Mouse (Mus musculus) urinary bladder, postnatal 4 days (tissue): ENCODE measurements around the gene Auts2.

Experiments used
- DNase-seq, 2 experiments: peaks; one replicate each; pipeline ENCODE4 v3.0.0; 2021 to 2022; ENCODE audit warnings: low spot score in 2 of 2

Gene Auts2

DNA sequence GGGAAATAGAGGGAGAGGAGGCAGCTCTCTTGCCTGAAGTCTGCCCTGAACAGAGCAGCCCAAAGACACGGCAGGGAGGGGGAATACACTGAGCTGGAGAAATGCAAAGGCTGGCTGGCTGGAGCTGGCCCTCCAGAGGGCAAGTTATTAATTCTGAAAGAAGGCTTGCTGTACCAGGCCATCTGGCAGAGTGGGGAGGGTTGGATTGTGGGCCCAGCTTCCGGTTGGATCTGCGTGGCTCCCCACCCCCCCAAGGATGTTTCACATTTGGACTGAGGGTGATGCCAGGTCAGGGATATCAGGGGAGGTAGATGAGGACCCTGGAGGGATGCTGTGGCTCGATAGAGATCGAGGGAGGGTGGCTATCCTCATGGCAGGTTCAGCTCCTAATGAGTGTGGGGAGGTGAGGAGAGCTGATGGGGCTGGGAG is 968.0 kb downstream of the Auts2 start:
- no peak for DNase-seq

DNA sequence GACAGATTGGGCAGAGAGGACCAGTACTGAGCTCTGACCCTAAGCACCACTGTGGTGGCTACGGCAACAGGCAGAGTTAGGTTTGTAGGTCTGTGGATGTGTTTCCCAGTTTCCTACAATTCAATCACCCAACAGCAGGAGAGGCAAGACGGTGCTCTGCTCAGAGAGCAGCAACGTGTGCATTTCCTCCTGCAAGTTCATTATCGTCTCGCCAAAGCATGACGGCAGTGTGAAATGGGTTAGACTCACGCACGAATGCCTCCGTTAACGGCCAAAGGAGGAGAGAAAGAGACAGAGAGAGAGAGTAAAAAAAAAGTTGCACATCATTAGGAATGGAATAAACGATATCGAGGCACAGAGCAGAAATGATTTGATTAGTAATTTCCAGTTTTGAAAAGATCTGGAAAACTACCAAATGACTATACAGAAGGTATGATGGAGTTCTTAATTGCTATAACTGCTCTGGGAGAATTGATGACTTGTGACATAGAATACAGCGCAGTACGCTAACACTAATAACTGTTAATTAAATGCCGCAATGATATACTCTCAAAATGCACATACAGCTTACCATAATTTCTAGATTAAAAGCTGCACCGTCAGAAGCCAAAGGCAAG is 968.6 kb downstream of the Auts2 start:
- DNase-seq = no peak

DNA sequence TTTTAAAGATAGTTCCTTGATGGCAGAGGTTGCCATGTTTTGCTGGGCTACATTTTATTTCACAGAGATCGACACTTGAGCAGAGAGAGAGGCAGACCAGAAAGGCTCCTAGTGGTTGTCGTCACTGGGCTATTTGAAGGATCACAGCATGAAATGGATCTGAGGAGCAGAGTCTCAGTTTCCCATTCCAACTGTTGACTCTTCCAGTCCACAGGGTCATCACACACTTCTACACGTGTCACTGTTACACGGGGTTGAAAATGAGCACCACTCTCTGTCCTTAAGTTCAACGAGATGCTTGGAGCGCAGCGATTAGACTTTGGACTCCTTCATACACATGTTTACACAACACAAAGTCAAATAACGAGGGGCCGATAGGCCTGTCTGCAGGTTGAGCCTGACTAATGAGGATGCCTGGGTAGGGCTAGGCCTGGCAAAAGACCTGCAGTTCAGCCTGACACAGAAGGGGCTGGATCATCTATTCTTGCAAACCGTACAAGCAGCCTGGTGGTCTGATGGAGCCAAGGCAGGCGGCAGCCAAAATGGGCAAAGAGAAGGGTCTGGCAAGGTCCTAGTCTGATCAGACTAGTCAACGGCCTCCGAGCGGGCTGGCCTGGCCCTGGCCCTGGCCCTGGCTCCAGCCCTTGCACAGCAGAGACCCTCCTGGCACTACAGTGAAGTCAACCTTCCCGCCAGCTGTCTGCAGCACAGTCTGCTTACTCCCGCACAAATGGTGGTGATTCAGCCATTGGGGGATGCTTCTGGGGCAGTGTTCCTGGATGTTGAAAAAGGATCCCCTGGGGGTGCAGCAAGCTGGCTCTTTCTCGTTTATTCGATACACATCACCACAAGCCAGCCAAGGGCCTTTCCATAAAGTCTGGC is 969.6 kb downstream of the Auts2 start:
- DNase-seq = no peak

DNA sequence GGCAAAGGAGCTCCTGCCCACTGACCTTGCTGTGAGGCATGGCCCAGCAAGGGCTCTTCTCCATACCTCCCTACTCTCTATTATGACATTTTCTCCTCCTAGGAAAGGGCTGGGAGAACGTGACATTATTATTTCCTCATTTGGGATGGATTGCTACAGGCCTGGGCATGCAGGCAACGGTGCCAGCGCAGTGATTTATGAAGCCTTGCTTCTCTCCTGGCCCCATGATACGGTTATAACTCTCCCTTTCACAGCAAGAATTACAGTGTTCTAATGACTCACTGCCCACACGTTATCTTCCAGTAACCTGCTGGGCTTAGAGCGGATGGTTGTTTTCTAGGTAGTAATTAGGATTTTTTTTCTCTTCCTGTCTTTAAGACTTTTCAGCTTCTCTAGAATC is 977.1 kb downstream of the Auts2 start:
- peak in 1 of 2 experiments; percentile 31 for DNase-seq

- no peak for DNase-seq
These were observed 979.4 kb downstream of the Auts2 start for GRCm38 (mm10) chr5:131563630-131564252.

DNA sequence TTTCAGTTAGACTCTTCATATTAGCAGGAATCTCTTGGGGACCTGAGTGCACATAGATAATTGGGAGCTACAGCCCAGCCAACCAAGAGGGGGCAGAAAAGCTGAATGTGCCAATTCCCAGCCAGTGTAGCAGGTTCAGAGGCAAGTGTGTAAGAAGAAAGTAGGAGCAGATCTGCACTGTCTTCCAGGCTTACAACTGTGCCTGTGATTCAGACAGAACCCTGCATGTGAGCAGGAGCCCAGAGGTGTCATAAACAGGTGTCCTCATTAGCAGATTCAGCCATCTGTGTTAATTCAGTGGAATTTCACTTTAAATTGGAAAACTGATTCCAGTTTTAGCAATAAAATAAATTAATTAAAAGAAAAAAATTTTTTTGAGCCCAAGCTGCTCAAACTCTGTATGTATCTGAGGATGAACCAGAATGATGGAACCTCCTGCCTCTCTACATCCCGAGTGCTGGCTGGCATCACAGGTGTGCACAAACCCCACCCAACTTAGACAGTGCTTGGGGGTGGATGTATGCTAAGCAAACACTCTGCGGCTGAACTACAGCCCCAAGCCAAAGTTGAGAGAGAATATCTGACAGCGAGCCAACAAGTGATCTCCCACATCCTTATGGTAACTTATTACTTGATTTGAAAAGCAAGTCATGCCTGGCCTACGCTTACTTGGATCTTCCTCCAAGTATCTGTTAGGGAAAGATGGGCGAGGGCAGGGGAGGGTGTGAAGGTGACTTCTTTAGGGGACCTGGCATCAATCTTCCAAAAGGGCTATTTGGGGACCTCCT is 982.2 kb downstream of the Auts2 start:
- no peak for DNase-seq

DNA sequence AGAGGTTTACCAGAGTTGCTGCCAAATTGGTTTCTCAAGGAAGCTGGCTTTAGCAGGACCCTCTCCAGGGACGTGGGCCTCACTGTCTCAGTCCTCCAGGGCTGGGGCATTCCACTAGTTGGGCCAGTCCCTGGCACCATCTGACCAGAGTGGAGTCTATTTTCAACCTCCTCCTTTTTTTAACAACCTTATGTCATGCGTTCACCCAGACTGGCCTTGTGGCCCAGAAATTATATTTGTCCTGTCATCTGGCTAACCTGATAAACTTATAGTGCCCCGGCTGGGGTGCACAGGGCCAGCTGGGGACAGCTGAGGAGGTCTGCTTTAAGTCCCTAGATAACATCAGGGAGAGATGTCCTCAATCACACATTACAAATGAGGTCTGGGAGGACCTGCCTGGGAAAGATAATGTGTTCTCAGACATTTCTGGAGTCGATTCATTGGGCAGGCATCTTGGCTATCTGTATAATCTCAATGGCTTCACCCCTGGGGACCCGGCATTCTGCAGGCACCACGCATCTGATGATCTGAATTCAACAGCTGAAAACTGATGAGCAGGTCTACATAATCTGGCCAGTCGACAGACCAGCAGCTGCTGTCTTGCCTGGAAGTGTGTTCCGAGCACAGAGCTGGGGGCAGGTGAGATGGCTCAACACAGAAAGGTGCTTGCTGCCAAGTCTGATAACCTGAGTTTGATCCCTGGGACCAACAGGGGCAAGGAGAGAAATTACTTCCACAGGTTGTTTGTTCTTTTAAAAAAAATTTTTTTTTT is 984.6 kb downstream of the Auts2 start:
- DNase-seq = no peak

DNA sequence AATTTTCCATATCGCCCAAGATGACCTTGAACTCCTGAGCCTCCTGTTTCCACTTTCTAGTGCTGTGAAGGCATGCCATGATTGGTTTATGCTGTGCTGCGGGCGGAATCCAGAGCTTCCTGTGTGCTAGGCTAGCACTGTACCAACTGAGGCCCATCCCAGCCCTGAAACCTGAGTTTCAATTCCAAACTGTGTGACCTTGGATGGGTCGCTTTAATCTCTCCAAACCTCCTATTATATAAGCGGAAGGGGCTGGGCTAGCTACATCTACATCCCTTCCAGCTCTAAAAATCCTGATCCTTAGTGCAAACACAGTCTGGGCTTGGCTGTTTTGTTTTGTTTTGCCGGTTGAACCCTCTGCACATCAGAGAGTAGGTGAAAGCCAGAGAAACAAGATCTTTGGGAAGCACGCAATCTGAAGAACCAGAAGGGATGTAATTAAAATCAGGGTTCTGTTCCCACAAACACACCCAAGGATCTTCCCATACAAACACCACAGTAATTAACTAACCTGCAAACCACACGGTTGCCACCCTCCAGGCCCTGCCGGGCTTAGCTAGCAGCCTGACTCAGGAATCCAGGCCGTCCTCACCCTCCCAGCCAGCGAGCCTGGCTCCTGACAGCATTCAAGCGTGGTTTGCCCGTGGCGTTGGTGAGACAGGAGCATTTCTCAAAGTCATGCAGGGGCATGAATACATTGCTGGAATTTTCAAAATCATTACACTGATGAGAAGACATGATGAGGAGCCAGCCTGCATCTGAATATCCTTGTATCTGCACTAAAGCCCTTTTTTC is 985.4 kb downstream of the Auts2 start:
- no peak for DNase-seq

- DNase-seq = no peak
These were observed 994.1 kb downstream of the Auts2 start for GRCm38 (mm10) chr5:131548932-131549563.

- DNase-seq = no peak
These were observed 995.2 kb downstream of the Auts2 start for GRCm38 (mm10) chr5:131547926-131548325.

GRCm38 (mm10) chr5:131546414-131546813 is 996.7 kb downstream of the Auts2 start:
- DNase-seq = no peak

DNA sequence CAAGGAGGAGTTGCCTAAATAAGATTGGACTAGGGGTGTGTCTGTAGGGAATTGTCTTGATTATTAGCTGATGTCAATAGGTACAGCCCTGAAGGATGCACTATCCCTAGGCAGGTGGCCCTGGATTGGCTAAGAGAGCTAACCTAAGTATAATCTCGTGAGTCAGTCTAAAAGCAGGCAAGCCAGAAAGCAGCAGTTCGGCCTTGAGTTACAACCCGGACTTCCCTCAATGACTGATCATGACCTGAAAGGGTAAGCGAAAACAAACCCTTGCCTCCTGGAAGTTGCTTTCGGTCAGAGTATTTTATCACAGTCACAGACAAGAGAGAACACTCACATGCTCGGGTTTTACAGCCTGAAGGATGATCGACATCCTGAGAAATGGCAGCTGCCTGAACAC is 998.8 kb downstream of the Auts2 start:
- DNase-seq = no peak

GRCm38 (mm10) chr5:131538311-131538915 is 1004.7 kb downstream of the Auts2 start:
- peak; percentile 70 to 74 for DNase-seq

- no peak for DNase-seq
These were observed 1005.3 kb downstream of the Auts2 start for GRCm38 (mm10) chr5:131537831-131538310.

DNA sequence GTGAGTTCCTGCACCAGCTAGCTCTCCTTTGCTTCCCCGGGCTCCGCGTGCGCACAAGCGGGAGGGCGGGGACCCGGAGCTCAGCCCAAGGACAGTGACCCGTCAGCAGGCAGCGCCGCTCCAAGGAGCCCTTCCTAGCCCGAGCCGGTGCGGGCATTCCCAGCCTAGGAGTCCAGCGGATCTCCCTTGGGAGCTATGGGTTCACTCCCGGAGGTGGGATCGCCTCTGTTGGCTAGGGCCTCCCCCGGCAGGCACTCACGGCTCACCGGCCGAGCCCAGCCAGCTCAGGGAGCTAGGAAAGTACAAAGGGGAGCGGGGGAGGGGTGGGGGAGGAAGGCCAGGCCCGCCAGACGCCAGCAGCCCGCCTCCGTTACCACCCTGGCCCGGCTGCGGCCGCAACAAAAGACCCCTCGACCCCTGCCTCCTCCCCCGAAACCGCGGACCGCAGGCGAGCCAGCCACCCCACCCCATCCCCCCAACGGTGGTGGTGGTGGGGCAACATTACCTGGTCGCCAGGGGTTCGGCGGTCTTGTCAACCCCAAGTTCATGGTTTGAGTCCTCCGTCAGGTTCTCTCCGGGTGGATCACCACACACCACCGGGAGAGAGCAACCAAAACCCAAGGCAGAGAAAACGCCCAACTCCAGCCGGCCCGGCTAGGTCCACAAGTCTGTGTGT is 1005.9 kb downstream of the Auts2 start:
- DNase-seq = peak; percentile 63 to 65

- no peak for DNase-seq
These were observed 1007.4 kb downstream of the Auts2 start for GRCm38 (mm10) chr5:131535752-131536151.

DNA sequence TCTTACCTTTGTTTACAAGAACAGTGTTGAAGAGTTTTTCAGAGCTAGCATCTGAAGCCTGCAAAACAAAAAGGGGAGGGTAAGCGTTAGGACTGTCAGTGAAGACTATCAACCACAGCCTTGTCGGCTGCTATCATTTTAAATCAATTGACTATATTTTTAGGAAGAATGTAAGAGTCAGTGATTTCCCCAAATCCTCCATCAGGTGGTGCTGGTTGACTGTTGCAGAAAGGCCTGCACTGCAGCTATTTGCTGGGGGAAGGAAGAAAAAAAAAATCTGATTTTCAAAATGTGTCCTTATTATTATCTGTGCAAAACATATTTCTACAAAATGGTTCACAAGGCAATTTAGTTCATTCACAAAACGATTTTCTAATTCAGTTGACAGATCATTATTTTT is 1009.3 kb downstream of the Auts2 start:
- no peak for DNase-seq

GRCm38 (mm10) chr5:131531744-131532552 is 1011.2 kb downstream of the Auts2 start:
- no peak for DNase-seq
